Mouse (Mus musculus) gastrocnemius, postnatal 25 days (tissue): ENCODE measurements around the gene Aifm1. TPM values are rescaled to one million over a fixed set of nuclear protein-coding genes. Genes with fewer than 3 reads are reported as not detected.
"Not testable (repeated sequence)": the region's sequence is repeated elsewhere in the genome, so short reads cannot be mapped to it uniquely, and the experiment has no call there.

Experiments
- DNase-seq: peaks from one replicate; pipeline ENCODE4 v3.0.0; 2022
- total RNA-seq, 2 experiments: library from RNA; stranded (reverse); gene quantifications; 1 replicate in 1 of 2; 2 replicates in 1 of 2; pipeline ENCODE4 v1.2.3; 2021

Aifm1 gene
- total RNA-seq, 2 experiments from 2014 or later: 44.3 to 49.7 TPM

DNA sequence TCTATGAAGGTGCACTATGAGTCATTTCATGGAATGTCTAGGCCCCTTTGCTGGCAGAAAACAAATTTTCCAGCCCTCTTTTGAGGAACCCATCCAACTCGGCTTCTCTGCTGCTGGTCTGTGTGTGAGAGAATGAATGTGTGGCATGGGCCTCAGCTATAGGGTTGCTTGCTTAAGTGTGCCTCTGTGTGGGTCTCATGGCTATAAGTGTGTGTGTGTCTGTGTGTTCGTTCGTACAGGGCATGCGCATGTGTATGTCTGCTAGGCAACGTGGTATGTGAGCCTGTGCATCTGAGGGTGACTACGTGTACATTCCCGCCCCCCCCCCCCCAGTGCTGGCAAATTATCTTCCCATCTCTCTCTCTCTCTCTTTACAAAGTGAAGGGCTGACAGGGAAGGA is 52.9 kb downstream of the Aifm1 start:
- no peak for DNase-seq

GRCm38 (mm10) chrX:48456956-48457355 is 56.4 kb downstream of the Aifm1 start:
- DNase-seq: no peak

DNA sequence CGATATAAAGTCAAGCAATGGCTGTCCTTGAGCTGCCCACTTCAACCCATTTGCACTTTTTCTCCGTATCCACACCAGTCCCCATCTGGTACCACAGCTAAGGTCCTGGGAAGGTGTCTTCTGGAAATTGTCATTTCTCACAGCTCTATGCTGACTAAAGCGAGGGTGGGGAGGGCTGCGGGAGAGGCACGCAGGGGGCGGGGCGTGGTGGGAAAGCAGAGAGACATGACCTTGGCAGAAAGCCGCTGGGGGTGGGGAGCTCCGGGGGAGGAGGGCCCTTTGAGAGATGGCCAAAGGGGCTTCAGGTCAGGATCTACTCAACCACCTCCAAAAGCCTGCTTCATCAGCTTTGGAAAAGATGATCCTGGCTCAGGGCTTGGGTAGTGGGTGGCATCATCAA is 58.3 kb downstream of the Aifm1 start:
- no peak for DNase-seq

GRCm38 (mm10) chrX:48454495-48454878 is 58.9 kb downstream of the Aifm1 start:
- DNase-seq: no peak

DNA sequence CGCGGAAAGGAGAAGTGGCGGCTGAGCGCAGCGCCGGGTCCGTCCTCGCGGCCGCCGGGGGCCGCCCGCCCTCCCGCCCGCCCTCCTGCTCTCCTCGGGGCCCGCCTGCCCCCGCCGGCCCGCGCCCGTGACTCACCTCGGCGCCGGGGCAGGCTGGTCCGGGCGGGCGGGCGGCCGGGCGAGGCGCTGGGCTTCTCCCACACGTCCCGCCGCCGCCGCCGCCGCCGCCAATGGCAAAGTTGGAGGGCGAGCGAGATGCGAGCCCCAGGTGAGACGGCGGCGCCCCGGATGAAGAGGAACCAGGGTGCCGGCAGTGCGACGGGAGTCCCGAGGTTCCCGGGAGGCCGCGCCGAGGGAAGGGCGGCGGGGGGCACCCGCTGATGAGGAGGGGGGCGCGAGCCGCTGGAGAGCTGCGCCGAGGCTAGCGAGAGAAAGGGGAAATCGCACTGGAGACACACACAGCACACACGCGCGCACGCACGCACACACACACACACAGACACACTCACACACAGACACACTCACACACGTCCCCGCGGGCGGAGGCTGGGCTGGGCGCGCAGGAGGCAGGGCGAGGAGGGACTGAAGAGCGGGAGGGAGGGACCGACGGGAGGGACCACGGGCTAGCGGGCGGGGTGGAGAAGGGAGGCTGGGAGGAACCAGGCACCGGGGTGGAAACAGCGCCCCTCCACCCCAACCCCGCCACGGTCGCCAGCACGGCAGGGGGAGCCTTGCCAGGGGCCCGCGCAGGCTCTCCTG is 59.4 kb downstream of the Aifm1 start:
- peak; percentile 79 for DNase-seq

DNA sequence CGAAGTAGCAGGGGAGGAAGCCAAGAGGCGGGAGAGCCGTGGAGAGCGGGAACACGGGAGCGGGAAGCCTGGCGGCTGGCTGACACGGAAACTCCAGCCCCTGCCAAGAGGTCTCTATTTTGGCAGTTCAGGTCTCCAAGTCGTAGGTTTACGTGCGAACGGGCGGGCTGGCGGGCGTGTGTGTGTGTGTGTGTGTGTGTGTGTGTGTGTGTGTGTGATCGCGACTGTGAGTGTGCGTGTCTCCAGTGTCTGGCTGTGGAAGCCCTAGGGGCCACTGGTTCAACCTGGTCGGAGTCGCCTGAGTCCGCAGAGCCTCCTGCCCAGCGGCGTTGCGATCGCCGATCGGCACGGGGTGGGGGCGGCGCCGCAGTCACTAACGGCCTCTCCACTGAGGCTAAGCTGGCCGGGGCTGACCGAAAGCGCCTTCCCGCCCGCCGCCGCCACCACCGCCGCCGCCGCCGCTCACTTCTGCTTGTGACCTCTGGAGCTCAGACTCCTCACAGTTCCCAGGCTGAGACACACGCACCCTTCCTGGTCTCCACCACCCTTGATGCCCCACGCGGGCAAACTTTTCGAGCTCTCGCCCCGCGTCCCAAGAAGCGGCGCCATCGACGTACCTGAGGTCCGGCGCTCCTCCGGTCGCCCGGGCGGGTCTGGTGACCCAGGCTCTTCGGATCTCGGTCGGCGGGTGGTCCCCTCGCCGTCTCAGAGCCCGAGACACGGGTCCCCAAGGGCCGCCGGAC is 60.3 kb downstream of the Aifm1 start:
- peak; percentile 16 for DNase-seq

DNA sequence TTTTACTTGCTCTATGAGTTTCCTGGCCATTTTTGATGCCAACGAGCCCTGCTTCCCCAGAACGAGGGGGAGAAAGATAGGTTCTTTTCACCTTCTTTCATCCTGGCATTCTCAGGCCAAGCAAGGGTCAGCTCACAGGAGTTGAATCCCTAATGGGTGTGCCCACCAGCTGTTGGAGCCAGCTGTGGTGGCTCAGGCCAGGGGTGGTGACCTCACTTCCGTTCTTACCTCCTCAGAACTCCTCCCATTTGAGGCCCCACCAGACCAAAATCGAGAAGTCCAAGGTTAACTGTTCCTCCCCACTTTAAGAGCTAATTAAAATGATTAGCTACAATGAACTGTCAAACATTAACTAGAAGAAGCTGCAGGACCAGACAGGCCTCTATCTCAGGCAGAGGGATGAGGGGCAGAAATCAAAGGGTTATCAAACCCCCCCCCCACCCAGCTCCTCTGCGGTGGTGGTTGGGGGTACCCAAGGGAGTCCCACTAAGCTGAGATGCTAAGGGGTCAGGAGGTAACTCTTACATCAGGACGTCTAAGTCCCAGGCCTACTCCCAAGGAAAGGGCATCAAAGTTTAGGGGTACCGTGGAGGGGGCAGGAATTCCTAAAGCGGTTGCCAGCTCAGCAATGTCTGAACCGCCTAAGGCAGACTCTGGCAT is 61.0 kb downstream of the Aifm1 start:
- DNase-seq: peak; percentile 42

DNA sequence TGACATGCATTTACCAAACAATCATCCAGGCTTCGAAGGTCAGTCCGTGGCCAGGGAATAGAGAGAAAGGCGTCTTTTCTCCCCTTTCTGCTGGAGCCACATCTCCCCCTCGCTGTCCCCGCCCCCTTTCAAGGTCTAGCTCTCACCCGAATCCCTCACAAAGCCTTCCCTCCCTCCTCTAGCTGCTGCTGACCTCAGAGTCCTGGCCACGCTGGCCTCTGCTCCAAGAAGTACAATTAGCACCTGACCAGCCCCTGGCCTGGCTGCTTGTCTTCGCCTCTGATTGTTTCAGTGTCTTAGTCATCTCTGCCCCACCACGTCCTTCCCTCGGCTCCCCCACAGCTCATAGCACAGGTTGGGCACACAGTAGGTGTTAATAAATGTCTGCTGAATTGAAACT is 63.7 kb downstream of the Aifm1 start:
- DNase-seq: no peak

DNA sequence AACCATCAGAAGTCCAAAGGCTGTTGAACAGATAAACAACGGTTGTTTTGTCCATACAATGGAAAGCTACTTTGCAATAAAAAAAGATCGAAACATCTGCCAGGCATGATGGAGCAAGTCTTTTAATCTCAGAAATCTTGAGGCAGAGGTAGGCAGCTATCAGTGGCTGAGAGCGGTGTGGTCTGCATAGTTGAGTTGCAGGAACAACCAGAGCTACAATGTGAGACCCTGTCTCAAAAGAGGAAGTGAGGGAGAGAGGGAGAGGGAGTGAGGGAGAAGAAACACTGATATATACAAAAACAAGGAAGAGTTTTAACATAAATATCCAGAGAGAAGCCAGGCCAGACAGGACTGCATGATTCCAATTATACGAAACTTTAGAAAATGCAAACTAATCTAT is 68.7 kb downstream of the Aifm1 start:
- no peak for DNase-seq

GRCm38 (mm10) chrX:48441954-48442353 is 71.4 kb downstream of the Aifm1 start:
- DNase-seq: peak; percentile 15

DNA sequence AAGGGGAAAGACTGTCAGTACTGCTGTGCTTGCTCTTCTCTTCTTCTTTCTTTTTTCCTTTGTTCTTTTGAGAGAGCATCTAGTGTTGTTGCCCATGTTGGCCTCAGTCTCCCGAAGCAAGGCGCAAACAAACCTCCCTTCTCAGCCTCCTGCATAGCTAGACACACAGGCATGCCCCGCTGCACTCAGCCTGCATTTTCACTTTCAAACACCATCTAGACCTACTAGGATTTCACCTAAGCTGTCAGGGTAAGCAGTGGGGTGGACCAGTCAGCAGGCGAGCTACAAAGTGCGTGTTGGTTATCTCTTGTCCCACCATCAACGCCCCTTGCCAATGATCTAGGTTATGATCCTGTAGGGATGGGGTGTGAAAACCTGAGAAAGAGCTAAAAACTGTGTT is 71.8 kb downstream of the Aifm1 start:
- DNase-seq: no peak

- no peak for DNase-seq
Observed at GRCm38 (mm10) chrX:48439036-48439435, 74.3 kb downstream of the Aifm1 start.

DNA sequence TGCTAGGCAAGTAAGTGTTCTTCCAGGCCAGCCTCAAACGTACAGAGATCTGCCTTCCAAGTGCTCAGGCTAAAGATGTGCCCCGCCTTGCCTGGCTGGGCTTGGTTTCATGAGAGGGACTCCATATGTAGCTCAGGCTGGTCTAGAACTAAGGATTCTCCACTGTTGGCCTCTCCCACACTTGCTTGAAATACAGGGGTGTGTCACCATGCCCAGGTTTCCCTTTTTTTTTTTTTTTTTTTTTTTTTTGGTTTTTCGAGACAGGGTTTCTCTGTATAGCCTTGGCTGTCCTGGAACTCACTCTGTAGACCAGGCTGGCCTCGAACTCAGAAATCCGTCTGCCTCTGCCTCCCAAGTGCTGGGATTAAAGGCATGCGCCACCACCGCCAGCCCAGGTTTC is 77.3 kb downstream of the Aifm1 start:
- not testable (repeated sequence) for DNase-seq

- DNase-seq: peak; percentile 59
Observed at GRCm38 (mm10) chrX:48435477-48435900, 77.9 kb downstream of the Aifm1 start.

GRCm38 (mm10) chrX:48434251-48434650 is 79.1 kb downstream of the Aifm1 start:
- DNase-seq: no peak

DNA sequence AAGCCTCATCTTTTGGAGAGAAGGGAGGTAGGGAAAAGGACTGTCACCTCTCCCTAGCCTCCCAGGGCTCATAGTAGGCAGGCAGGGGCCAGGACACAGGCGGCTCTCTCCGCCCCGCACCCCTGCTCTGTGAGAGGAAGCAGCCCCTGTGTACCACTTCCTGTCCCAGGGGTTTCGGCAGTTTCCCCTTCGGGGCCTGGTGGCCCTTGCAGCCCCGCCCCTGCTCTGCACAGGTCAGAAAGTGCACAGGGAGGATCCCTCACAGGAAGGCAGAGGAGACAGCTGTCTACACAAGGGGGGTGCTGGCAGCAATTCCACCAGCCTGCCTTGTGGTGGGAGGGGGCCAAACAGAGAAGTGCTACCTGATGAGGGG is 79.8 kb downstream of the Aifm1 start:
- DNase-seq: peak; percentile 35

GRCm38 (mm10) chrX:48432599-48433526 is 80.5 kb downstream of the Aifm1 start:
- DNase-seq: no peak

DNA sequence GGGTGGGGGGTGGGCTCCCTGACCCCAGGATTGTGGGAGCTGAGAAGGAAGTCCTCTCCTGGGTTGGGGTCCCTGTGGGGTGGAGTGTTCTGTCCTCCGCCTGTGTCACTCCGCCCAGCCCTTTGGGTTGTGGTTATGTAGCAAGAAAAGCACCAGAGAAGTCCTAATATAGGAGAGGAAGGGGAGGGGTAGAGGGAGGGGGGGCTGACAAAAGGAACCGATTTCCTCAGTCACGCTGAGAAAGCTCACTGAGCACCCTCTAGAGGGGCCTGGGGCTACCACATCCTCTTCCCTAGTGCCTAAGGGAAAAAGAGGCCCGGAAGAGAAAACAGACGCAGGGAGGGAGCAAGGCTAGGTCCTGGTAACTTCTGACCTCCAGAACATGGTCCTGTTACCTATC is 83.8 kb downstream of the Aifm1 start:
- DNase-seq: no peak

GRCm38 (mm10) chrX:48429100-48429499 is 84.3 kb downstream of the Aifm1 start:
- no peak for DNase-seq

GRCm38 (mm10) chrX:48428642-48429041 is 84.7 kb downstream of the Aifm1 start:
- DNase-seq: no peak

DNA sequence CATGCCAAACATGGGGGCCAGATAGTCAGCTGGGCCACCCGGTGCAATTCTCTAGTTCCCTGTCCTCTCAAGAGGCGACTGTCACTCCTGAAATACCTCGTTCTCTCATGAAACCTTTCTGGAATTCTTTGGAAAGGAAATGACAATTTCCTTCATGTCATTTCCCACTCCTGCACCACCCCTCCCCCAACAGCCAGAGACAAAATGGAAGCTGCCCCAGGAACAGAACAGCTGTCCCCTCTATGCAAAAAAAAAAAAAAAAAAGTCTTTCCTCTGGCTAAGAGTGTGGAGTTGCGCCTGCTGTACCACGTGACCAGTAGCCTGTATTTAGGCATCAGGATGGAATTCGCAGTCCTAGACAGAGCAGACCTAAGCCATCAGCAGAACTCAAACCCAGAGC is 85.1 kb downstream of the Aifm1 start:
- DNase-seq: no peak

GRCm38 (mm10) chrX:48425280-48425679 is 88.1 kb downstream of the Aifm1 start:
- no peak for DNase-seq
